Comparison of ENCODE assay signal across 24 mouse cellular contexts in the genomic region with DNA sequence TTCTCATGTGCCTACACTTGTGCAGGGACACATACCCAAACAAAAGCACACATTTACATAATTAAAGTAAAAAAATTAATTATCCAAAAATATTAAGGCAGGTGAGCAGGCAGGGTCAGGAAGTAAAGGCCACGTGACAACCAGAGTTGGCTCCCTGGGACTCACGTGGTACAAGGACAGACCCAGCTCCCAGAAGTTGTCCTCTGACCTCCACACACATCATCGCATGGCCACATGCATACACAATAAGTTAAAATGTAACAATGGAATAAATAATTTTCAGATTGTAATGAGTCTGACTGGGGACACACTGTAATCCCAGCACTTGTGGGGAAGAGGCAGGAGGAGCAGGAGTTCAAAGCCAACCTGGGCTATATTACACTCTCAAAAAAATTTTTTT.
"Had no signal": no experiment of that assay in that cellular context is flagged by ENCODE, and none has a peak within 500 bp of the region (broad histone marks: within the 10 kb centered on the region; RNA-seq: fewer than 3 reads in every experiment).

No protein-coding gene starts in this region.

- H3K27me3 ChIP-seq: heart, embryonic 13.5 days; heart, embryonic 15.5 days; hindbrain, embryonic 12.5 days; intestine, embryonic 15.5 days; limb, embryonic 12.5 days; liver, embryonic 12.5 days had no signal

- H3K4me1 ChIP-seq: heart, embryonic 13.5 days; hindbrain, embryonic 10.5 days; hindbrain, embryonic 12.5 days; intestine, embryonic 15.5 days; limb, embryonic 12.5 days; liver, embryonic 12.5 days had no signal

- H3K4me3 ChIP-seq: gastrocnemius, adult 2 months; heart, embryonic 13.5 days; heart, embryonic 15.5 days; hindbrain, embryonic 10.5 days; hindbrain, embryonic 12.5 days; intestine, embryonic 15.5 days; layer of hippocampus, adult 2 months; left cerebral cortex, adult 2 months; limb, embryonic 12.5 days; liver, embryonic 12.5 days had no signal

- ATAC-seq: forebrain, embryonic 16.5 days; hindbrain, embryonic 16.5 days; inflammation-experienced regulatory T-cells, adult 6 months; intestine, embryonic 15.5 days; intestine, postnatal 0 days; liver, embryonic 12.5 days had no signal

- H3K27ac ChIP-seq: gastrocnemius, adult 2 months; heart, embryonic 13.5 days; heart, embryonic 15.5 days; hindbrain, embryonic 10.5 days; hindbrain, embryonic 12.5 days; hindbrain, embryonic 14.5 days; intestine, embryonic 15.5 days; layer of hippocampus, adult 2 months; left cerebral cortex, adult 2 months; limb, embryonic 12.5 days; liver, embryonic 12.5 days; liver, embryonic 14.5 days had no signal

- H3K9ac ChIP-seq: heart, embryonic 13.5 days; heart, embryonic 15.5 days; hindbrain, embryonic 12.5 days; hindbrain, embryonic 14.5 days; intestine, embryonic 15.5 days; limb, embryonic 12.5 days; liver, embryonic 12.5 days; liver, embryonic 14.5 days had no signal

- H3K36me3 ChIP-seq: hindbrain, embryonic 10.5 days; hindbrain, embryonic 12.5 days; intestine, embryonic 15.5 days; limb, embryonic 12.5 days; liver, embryonic 12.5 days had no signal

- H3K4me2 ChIP-seq: heart, embryonic 11.5 days; heart, embryonic 13.5 days; heart, embryonic 15.5 days; hindbrain, embryonic 12.5 days; hindbrain, embryonic 14.5 days; intestine, embryonic 15.5 days; limb, embryonic 12.5 days; liver, embryonic 12.5 days had no signal

- H3K9me3 ChIP-seq: heart, embryonic 13.5 days; heart, embryonic 15.5 days; hindbrain, embryonic 10.5 days; hindbrain, embryonic 12.5 days; intestine, embryonic 15.5 days; limb, embryonic 12.5 days; liver, embryonic 12.5 days had no signal

- DNase-seq: gastrocnemius, adult 2 months; gastrocnemius, postnatal 10 days; gastrocnemius, postnatal 25 days; heart, adult 18-20 months; heart, postnatal 4 days; kidney, postnatal 14 days; kidney, postnatal 4 days; liver had no signal
